Mouse (Mus musculus) MEL (cell line): ENCODE data around the gene Ppip5k1. TPM values are rescaled to one million over a fixed set of nuclear protein-coding genes. Genes with fewer than 3 reads are reported as not detected.

Experiments
- DNase-seq: peaks from one replicate; pipeline ENCODE4 v3.0.0; 2011; ENCODE audit warnings: low read depth, low spot score
- H3K27ac ChIP-seq: 2 replicates; pipeline ENCODE4 v1.5.1; 2012; ENCODE audit warnings: low read depth, mild to moderate bottlenecking, control low read depth, low read length, moderate library complexity; ENCODE audit not compliant: control insufficient read depth
- H3K27me3 ChIP-seq, 2 experiments: fragments of 150-350 bp in 1 of 2; sonication (generic) in 1 of 2; 2 replicates each; pipeline ENCODE4 v1.6.1; 2012; ENCODE audit warnings: low read length in 2 of 2, mild to moderate bottlenecking in 2 of 2, improper control_type of control experiment in 1 of 2, moderate library complexity in 1 of 2; ENCODE audit not compliant: insufficient read depth in 2 of 2, control insufficient read depth in 1 of 2
- H3K36me3 ChIP-seq, 2 experiments: 2 replicates each; pipeline ENCODE4 v1.6.1; 2012 to 2014; ENCODE audit warnings: low read length in 2 of 2, improper control_type of control experiment in 1 of 2, inconsistent platforms in 1 of 2, mild to moderate bottlenecking in 1 of 2; ENCODE audit not compliant: insufficient read depth in 2 of 2, control insufficient read depth in 1 of 2
- H3K4me1 ChIP-seq, 2 experiments: fragments of 150-350 bp in 1 of 2; sonication (generic) in 1 of 2; 2 replicates each; pipeline ENCODE4 v1.6.1; 2012; ENCODE audit warnings: low read length in 2 of 2, improper control_type of control experiment in 1 of 2, mild to moderate bottlenecking in 1 of 2; ENCODE audit not compliant: insufficient read depth in 2 of 2, control insufficient read depth in 1 of 2
- H3K4me3 ChIP-seq, 2 experiments: fragments of 150-350 bp in 1 of 2; sonication (generic) in 1 of 2; 2 replicates each; pipeline ENCODE4 v1.5.1; 2012; ENCODE audit warnings: low read depth in 2 of 2, low read length in 2 of 2, mild to moderate bottlenecking in 2 of 2, moderate library complexity in 2 of 2, control low read depth in 1 of 2, improper control_type of control experiment in 1 of 2; ENCODE audit not compliant: control insufficient read depth in 1 of 2, insufficient read depth in 1 of 2
- H3K79me2 ChIP-seq: 2 replicates; pipeline ENCODE4 v1.6.1; 2012; ENCODE audit warnings: mild to moderate bottlenecking, low read length, moderate library complexity; ENCODE audit not compliant: control insufficient read depth, poor library complexity, insufficient read depth
- H3K9ac ChIP-seq: 2 replicates; pipeline ENCODE4 v1.6.1; 2012; ENCODE audit warnings: low read depth, mild to moderate bottlenecking, control low read depth, low read length, moderate library complexity; ENCODE audit not compliant: control insufficient read depth, poor library complexity, severe bottlenecking
- H3K9me3 ChIP-seq: fragments of 150-350 bp; sonication (generic); replicated peaks from 2 replicates; pipeline ENCODE4 v1.6.1; 2012; ENCODE audit warnings: mild to moderate bottlenecking, low read length, improper control_type of control experiment, moderate library complexity; ENCODE audit not compliant: insufficient read depth
- CHD1 ChIP-seq: IDR thresholded peaks from 2 replicates; pipeline ENCODE4 v1.6.1; 2012; ENCODE audit warnings: low read depth, mild to moderate bottlenecking, inconsistent platforms, low read length, improper control_type of control experiment
- CHD2 ChIP-seq: IDR thresholded peaks from 2 replicates; pipeline ENCODE4 v1.6.1; 2011; ENCODE audit warnings: low read length, improper control_type of control experiment
- CTCF ChIP-seq, 3 experiments: IDR thresholded peaks in 2 of 3; conservative IDR thresholded peaks in 1 of 3; 2 replicates each; pipeline ENCODE4 v1.5.1; 2011 to 2012; ENCODE audit warnings: low read length in 3 of 3, low read depth in 2 of 3, mild to moderate bottlenecking in 2 of 3, improper control_type of control experiment in 1 of 3, inconsistent platforms in 1 of 3, mixed read lengths in 1 of 3, moderate library complexity in 1 of 3; ENCODE audit not compliant: control insufficient read depth in 1 of 3, insufficient read depth in 1 of 3, poor library complexity in 1 of 3, severe bottlenecking in 1 of 3
- GATA1 ChIP-seq: IDR thresholded peaks from 2 replicates; pipeline ENCODE4 v1.6.1; 2011; ENCODE audit warnings: low read depth, low read length, improper control_type of control experiment
- HCFC1 ChIP-seq: IDR thresholded peaks from 2 replicates; pipeline ENCODE4 v1.6.1; 2012; ENCODE audit warnings: low read depth, mild to moderate bottlenecking, inconsistent platforms, low read length, improper control_type of control experiment, moderate library complexity
- JUND ChIP-seq: IDR thresholded peaks from 2 replicates; pipeline ENCODE4 v1.6.1; 2011; ENCODE audit warnings: low read depth, mild to moderate bottlenecking, improper control_type of control experiment, low read length
- MAX ChIP-seq: IDR thresholded peaks from 2 replicates; pipeline ENCODE4 v1.6.1; 2011; ENCODE audit warnings: low read length, improper control_type of control experiment
- MAZ ChIP-seq: IDR thresholded peaks from 2 replicates; pipeline ENCODE4 v1.6.1; 2012; ENCODE audit warnings: low read depth, mild to moderate bottlenecking, inconsistent platforms, low read length, improper control_type of control experiment
- NELFE ChIP-seq: IDR thresholded peaks from 2 replicates; pipeline ENCODE4 v1.6.1; 2011; ENCODE audit warnings: low read depth, low read length, improper control_type of control experiment
- NRF1 ChIP-seq: IDR thresholded peaks from 2 replicates; pipeline ENCODE4 v1.6.1; 2014; ENCODE audit warnings: low read depth, mild to moderate bottlenecking, inconsistent platforms, low read length, improper control_type of control experiment, moderate library complexity; ENCODE audit not compliant: poor library complexity, insufficient read depth, severe bottlenecking
- RAD21 ChIP-seq: IDR thresholded peaks from 2 replicates; pipeline ENCODE4 v1.6.1; 2011; ENCODE audit warnings: mild to moderate bottlenecking, low read depth, low read length, improper control_type of control experiment
- SMC3 ChIP-seq: IDR thresholded peaks from 2 replicates; pipeline ENCODE4 v1.6.1; 2011; ENCODE audit warnings: low read depth, low read length, improper control_type of control experiment
- TCF12 ChIP-seq: IDR thresholded peaks from 2 replicates; pipeline ENCODE4 v1.6.1; 2014; ENCODE audit warnings: low read depth, mild to moderate bottlenecking, inconsistent platforms, low read length, improper control_type of control experiment, moderate library complexity
- UBTF ChIP-seq: IDR thresholded peaks from 2 replicates; pipeline ENCODE4 v1.6.1; 2012; ENCODE audit warnings: low read depth, mild to moderate bottlenecking, inconsistent platforms, low read length, improper control_type of control experiment, moderate library complexity, borderline replicate concordance; ENCODE audit not compliant: insufficient read depth
- USF2 ChIP-seq, 2 experiments: IDR thresholded peaks; 2 replicates each; pipeline ENCODE4 v1.6.1; 2011 to 2012; ENCODE audit warnings: improper control_type of control experiment in 2 of 2, low read length in 2 of 2, borderline replicate concordance in 1 of 2, inconsistent platforms in 1 of 2, low read depth in 1 of 2, mild to moderate bottlenecking in 1 of 2; ENCODE audit not compliant: insufficient read depth in 1 of 2
- ZC3H11A ChIP-seq: IDR thresholded peaks from 2 replicates; pipeline ENCODE4 v1.6.1; 2012; ENCODE audit warnings: low read depth, mild to moderate bottlenecking, inconsistent platforms, low read length, improper control_type of control experiment
- ZKSCAN1 ChIP-seq: IDR thresholded peaks from 2 replicates; pipeline ENCODE4 v1.6.1; 2012; ENCODE audit warnings: low read depth, mild to moderate bottlenecking, inconsistent platforms, low read length, improper control_type of control experiment, moderate library complexity
- ZNF384 ChIP-seq: IDR thresholded peaks from 2 replicates; pipeline ENCODE4 v1.6.1; 2012; ENCODE audit warnings: low read depth, mild to moderate bottlenecking, inconsistent platforms, low read length, improper control_type of control experiment
- polyA plus RNA-seq, 2 experiments: library from polyadenylated mRNA; stranded (reverse) in 1 of 2; unstranded in 1 of 2; fragments of >175 nt in 1 of 2; fragments of >200 nt in 1 of 2; gene quantifications; 2 replicates each; pipeline versions ENCODE4 v1.2.1 to v1.2.4; 2012; ENCODE audit warnings: low replicate concordance in 2 of 2, low read depth in 1 of 2; ENCODE audit not compliant: insufficient read length in 2 of 2, insufficient read depth in 1 of 2, missing spikeins in 1 of 2
- total RNA-seq: library from RNA; depleted of rRNA; stranded (reverse); fragments of 300-350 nt; gene quantifications from 2 replicates; pipeline ENCODE4 v1.2.3, GENCODE M21; 2012

Ppip5k1 gene
- total and polyA plus RNA-seq, 3 experiments: 10.4 to 14.8 TPM; not detected in 1

- H3K27ac ChIP-seq: no peak overlapping the region
- H3K9ac ChIP-seq: no peak overlapping the region
- TF ChIP-seq MAZ (no peak), RAD21 (peak; percentile 75), CTCF (IDR thresholded peaks at IDR 0.05 in 2 of 3, conservative IDR thresholded peaks at IDR 0.05 in 1 of 3; ENCODE audit: control insufficient read depth in 1 of 3, insufficient read depth in 1 of 3, low read depth in 2 of 3, low read length in 3 of 3, poor library complexity in 1 of 3, severe bottlenecking in 1 of 3) (peak; percentile 10 to 69 (median 47); a peak in 4 of 6 replicates), SMC3 (peak; percentile 64), ZC3H11A (peak; percentile 32; the same call in 1 of the 2 replicates), GATA1 (no peak)
- H3K9me3 ChIP-seq: no peaks in the 10 kb centered on the region
- no peaks in the 10 kb centered on the region for H3K27me3 ChIP-seq
- H3K4me1 ChIP-seq: no peaks in the 10 kb centered on the region
- H3K4me3 ChIP-seq: no peak overlapping the region
- no peaks in the 10 kb centered on the region for H3K79me2 ChIP-seq
- peak; percentile 67 for DNase-seq
- no peaks in the 10 kb centered on the region; a peak in 1 of 4 replicates for H3K36me3 ChIP-seq
Measured at GRCm38 (mm10) chr2:121339057-121339456, 16.1 kb downstream of the Ppip5k1 start.

GRCm38 (mm10) chr2:121329492-121329891, 25.7 kb downstream of the Ppip5k1 start:
- Histone ChIP-seq H3K9ac (no peak overlapping the region), H3K4me1 (no peaks in the 10 kb centered on the region), H3K4me3 (no peak overlapping the region), H3K36me3 (no peaks in the 10 kb centered on the region), H3K27me3 (no peaks in the 10 kb centered on the region), H3K27ac (no peak overlapping the region), H3K9me3 (no peaks in the 10 kb centered on the region), H3K79me2 (no peaks in the 10 kb centered on the region)
- no peak for DNase-seq
- no peak for TF ChIP-seq HCFC1
- TF ChIP-seq CHD2: no peak
- TF ChIP-seq UBTF: no peak

GRCm38 (mm10) chr2:121323693-121324470, 31.3 kb downstream of the Ppip5k1 start:
- Histone ChIP-seq H3K36me3 (no peaks in the 10 kb centered on the region), H3K27ac (no peak overlapping the region), H3K4me1 (no peaks in the 10 kb centered on the region), H3K27me3 (no peaks in the 10 kb centered on the region), H3K79me2 (no peaks in the 10 kb centered on the region), H3K4me3 (no peak overlapping the region), H3K9ac (no peak overlapping the region), H3K9me3 (no peaks in the 10 kb centered on the region)
- DNase-seq: no peak
- TF ChIP-seq ZKSCAN1: no peak
- TF ChIP-seq ZNF384: no peak
- no peak for TF ChIP-seq MAX
- TF ChIP-seq CTCF (IDR thresholded peaks at IDR 0.05 in 2 of 3, conservative IDR thresholded peaks at IDR 0.05 in 1 of 3; ENCODE audit: control insufficient read depth in 1 of 3, insufficient read depth in 1 of 3, low read depth in 2 of 3, low read length in 3 of 3, poor library complexity in 1 of 3, severe bottlenecking in 1 of 3): no peak
- TF ChIP-seq CHD1: no peak
- TF ChIP-seq NELFE: no peak
- TF ChIP-seq NRF1: no peak
- no peak for TF ChIP-seq HCFC1
- TF ChIP-seq JUND: no peak
- no peak for TF ChIP-seq TCF12
- TF ChIP-seq CHD2: no peak
- no peak for TF ChIP-seq USF2 (IDR thresholded peaks at IDR 0.05; ENCODE audit: borderline replicate concordance in 1 of 2, insufficient read depth in 1 of 2, low read depth in 1 of 2, low read length in 2 of 2)
